Mouse (Mus musculus) embryonic facial prominence, embryonic 11.5 days (tissue): ENCODE results near the gene Prex1. TPM values are rescaled to one million over a fixed set of nuclear protein-coding genes. Genes with fewer than 3 reads are reported as not detected.

Experiments
- ATAC-seq: fragments of 200-750 bp; cut with Nextera tagmentation; replicated peaks from 2 replicates; pipeline ENCODE4 v1.8.0; 2017; ENCODE audit warnings: low read depth; ENCODE audit not compliant: insufficient number of reproducible peaks, low FRiP score, low TSS enrichment
- DNase-seq: peaks from one replicate; pipeline ENCODE4 v3.0.0-alpha.2; 2015; ENCODE audit warnings: low spot score
- H3K27ac ChIP-seq: fragments of 300-500 bp; sonication (generic); replicated peaks from 2 replicates; pipeline ENCODE4 v1.5.1; 2014; ENCODE audit warnings: mild to moderate bottlenecking, low read depth, low read length, control low read depth
- H3K27me3 ChIP-seq: fragments of 300-500 bp; sonication (generic); 2 replicates; pipeline ENCODE4 v1.6.1; 2014; ENCODE audit warnings: mild to moderate bottlenecking, low read length, moderate library complexity, mixed read lengths; ENCODE audit not compliant: control insufficient read depth, insufficient read depth
- H3K36me3 ChIP-seq: fragments of 300-500 bp; sonication (generic); replicated peaks from 2 replicates; pipeline ENCODE4 v1.6.1; 2014; ENCODE audit warnings: low read depth, mild to moderate bottlenecking, low read length, moderate library complexity, mixed read lengths; ENCODE audit not compliant: control insufficient read depth, insufficient read depth
- H3K4me1 ChIP-seq: fragments of 300-500 bp; sonication (generic); 2 replicates; pipeline ENCODE4 v1.6.1; 2014; ENCODE audit warnings: low read length, mixed read lengths; ENCODE audit not compliant: control insufficient read depth, insufficient read depth
- H3K4me2 ChIP-seq: fragments of 300-500 bp; sonication (generic); 2 replicates; pipeline ENCODE4 v1.6.1; 2014; ENCODE audit warnings: low read depth, mild to moderate bottlenecking, control low read depth, low read length, moderate library complexity
- H3K4me3 ChIP-seq: fragments of 300-500 bp; sonication (generic); 2 replicates; pipeline ENCODE4 v1.5.1; 2014; ENCODE audit warnings: low read depth, low read length, control low read depth
- H3K9ac ChIP-seq: fragments of 300-500 bp; sonication (generic); replicated peaks from 2 replicates; pipeline ENCODE4 v1.6.1; 2014; ENCODE audit warnings: mild to moderate bottlenecking, control low read depth, low read length
- H3K9me3 ChIP-seq: fragments of 300-500 bp; sonication (generic); replicated peaks from 2 replicates; pipeline ENCODE4 v1.6.1; 2016; ENCODE audit warnings: mild to moderate bottlenecking, low read length, inconsistent platforms, mixed read lengths; ENCODE audit not compliant: control insufficient read depth
- WGBS: fragments of 180-500 bp; shearing (Covaris S2); extraction: QIAGEN DNeasy Blood & Tissue Kit; methylation state at CpG from one replicate; pipeline ENCODE4 v1.1.7; 2014; 5-methylcytosine and 5-hydroxymethylcytosine counted together
- polyA plus RNA-seq: library from polyadenylated mRNA; unstranded; fragments of >200 nt; fragmentation: Nextera tagmentation; extraction: Ambion mirVana; gene quantifications from 2 replicates; pipeline ENCODE4 v1.2.1, GENCODE M21; 2014

The Prex1 gene
- polyA plus RNA-seq, 1 experiment from 2014 or later: 15.5 TPM

DNA sequence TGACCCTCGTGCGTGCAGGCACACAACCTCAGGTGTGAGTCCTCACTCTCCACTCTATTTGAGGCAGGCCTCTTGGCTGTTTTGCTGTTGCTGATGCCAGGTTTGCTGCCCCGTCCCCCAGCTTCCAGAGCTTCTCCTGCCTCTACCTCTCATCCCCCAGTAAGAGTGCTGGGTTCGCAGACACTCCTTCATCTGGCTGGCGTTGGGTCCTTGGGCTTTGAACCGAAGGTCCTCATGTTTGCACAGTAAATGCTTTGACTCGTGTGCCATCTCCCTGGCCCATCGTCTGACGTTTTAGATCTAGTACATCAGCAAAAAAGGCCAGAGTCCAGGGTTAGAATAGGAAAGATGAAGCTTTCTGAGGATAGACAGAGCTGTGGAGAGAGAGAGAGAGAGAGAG lies 43.7 kb downstream of the Prex1 start:
- Histone ChIP-seq H3K9ac (no peak overlapping the region), H3K4me3 (no peak overlapping the region), H3K27ac (no peak overlapping the region), H3K36me3 (no peaks in the 10 kb centered on the region), H3K27me3 (no peaks in the 10 kb centered on the region), H3K4me1 (peaks cover 2% of the 10 kb centered on the region; the same call in 1 of the 2 replicates), H3K9me3 (no peaks in the 10 kb centered on the region), H3K4me2 (no peak overlapping the region)
- DNase-seq: no peak
- WGBS: 88% methylated on average over 9 of the region's 9 CpGs
- ATAC-seq: no peak

DNA sequence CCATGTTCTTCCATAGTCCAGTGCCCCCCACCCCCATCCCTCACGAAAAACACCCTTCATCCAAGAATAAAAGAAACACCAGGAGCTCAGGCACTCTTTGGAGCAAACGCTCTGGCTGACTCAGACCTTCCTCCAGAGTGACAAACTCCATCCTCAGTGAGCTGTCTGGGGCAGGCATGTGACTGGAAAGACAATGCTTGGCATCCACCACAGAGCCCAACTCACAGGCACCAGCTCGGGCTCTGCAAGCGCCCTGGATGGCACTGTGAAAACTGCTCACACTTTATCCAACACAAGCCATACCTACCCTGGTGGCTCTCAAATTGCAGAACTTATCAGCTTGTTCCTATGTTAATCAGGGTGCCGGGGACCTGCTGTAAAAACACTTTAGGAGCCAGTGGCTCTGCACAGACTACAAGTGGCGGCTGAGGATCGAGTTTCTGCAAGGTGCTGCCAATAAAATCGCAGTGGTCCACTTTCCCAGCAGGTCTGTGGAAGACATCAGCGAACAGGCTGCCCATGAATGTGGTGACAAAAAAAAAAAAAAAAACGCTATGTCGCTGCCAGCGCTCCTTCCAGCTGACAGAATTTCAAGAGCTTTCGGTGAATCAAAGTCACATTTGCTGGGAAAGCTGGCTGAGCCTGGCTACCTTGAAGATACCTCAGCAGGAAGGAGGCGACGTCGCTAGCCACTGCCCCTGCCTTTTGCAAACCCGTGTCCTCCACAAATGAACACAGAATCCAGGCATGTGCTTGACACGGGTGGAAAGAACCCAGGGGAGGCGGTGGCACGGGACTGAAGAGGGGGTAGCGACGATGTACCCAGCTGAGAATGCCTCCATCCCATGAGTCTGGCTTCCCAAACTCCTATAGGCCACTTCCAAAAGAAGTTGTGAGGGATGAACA lies 45.6 kb downstream of the Prex1 start:
- Histone ChIP-seq H3K36me3 (no peaks in the 10 kb centered on the region), H3K9me3 (no peaks in the 10 kb centered on the region), H3K4me3 (no peak overlapping the region), H3K4me2 (no peak overlapping the region), H3K27ac (no peak overlapping the region), H3K9ac (no peak overlapping the region), H3K27me3 (no peaks in the 10 kb centered on the region), H3K4me1 (peaks cover 3% of the 10 kb centered on the region; the same call in 1 of the 2 replicates)
- ATAC-seq (no peak), DNase-seq (no peak)
- 42% methylated on average over 22 of the region's 22 CpGs for WGBS

DNA sequence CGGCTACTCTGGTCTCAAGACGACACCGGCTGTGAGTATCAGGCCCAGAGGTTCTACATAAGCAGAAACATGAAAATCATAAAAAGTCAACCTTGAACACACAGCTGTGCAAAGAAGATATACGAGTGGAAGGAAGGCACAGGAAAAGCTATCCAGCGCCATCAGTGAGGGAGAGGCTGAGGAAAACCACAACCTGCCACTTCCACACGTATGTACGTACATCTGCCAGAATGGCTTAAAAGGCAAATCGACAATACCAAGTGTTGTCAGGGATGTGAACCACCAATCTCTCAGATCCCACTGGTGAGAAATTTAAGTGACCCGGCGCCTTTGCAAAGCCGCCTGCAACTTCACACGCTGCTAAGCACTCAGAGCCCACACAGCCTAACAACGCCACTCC lies 47.5 kb downstream of the Prex1 start:
- WGBS: 88% methylated on average over 13 of the region's 13 CpGs
- no peak overlapping the region for H3K4me2 ChIP-seq
- H3K4me1 ChIP-seq: peaks cover 8% of the 10 kb centered on the region; the same call in 1 of the 2 replicates
- DNase-seq (no peak), ATAC-seq (no peak)
- no peaks in the 10 kb centered on the region for H3K36me3 ChIP-seq
- no peaks in the 10 kb centered on the region for H3K9me3 ChIP-seq
- no peak overlapping the region for H3K4me3 ChIP-seq
- no peak overlapping the region for H3K9ac ChIP-seq
- no peak overlapping the region for H3K27ac ChIP-seq
- no peaks in the 10 kb centered on the region for H3K27me3 ChIP-seq

DNA sequence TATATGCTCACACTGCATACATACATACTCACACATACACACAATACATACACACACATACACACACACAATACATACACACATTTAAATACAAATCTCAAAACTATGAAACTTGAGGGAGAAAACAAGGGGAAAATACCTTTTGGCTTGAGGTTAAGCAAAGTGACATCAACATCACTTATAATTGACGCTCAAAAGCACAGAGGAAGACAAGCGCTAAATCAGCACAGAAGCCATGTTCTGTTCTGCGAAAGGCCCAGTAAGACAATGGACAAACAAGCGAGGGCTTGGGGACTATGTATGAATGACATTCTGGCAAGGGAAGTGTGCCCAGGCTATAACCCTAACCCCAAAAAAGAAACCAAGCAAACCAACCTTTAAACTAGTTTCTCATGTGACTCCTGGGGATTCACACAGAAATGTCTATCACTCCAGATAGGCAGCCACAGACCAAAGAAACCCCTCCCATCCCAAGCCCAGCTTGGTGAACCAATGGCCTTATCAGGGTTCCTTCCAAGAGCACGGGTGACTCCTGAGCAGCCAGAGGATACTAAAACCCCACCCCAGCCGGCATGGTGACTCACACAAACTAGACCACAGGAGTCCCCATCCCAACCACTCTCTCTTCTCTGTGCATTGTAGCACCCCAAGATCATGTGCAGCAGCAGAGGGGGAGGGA lies 48.2 kb downstream of the Prex1 start:
- Histone ChIP-seq H3K9ac (no peak overlapping the region), H3K9me3 (no peaks in the 10 kb centered on the region), H3K36me3 (no peaks in the 10 kb centered on the region), H3K27me3 (no peaks in the 10 kb centered on the region), H3K4me1 (peaks cover 8% of the 10 kb centered on the region; the same call in 1 of the 2 replicates), H3K4me3 (no peak overlapping the region), H3K4me2 (no peak overlapping the region), H3K27ac (no peak overlapping the region)
- DNase-seq: no peak
- no peak for ATAC-seq
- 85% methylated on average over 6 of the region's 6 CpGs for WGBS

DNA sequence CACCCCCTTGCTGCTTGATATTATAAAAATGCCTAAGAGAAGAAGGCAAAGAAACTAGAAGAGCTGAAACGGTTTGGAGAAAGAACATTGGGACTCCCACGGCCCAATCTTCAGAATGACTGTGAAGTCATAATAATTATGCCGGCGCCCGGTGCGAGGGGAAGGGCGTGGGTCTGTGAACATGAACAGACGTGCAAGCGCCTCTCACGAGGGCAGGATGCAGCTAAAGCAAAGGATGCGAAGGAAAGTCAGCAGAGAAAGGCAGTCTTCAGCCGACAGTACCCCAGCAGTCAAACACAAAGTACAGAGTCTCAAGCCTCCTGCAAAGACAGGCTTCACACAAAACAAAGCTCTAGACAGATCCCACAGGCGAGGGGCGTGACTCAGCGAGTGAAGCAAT lies 49.1 kb downstream of the Prex1 start:
- Histone ChIP-seq H3K9ac (no peak overlapping the region), H3K4me2 (no peak overlapping the region), H3K4me3 (no peak overlapping the region), H3K9me3 (no peaks in the 10 kb centered on the region), H3K4me1 (peaks cover 8% of the 10 kb centered on the region; the same call in 1 of the 2 replicates), H3K27ac (no peak overlapping the region), H3K36me3 (no peaks in the 10 kb centered on the region), H3K27me3 (no peaks in the 10 kb centered on the region)
- ATAC-seq (no peak), DNase-seq (no peak)
- 85% methylated on average over 15 of the region's 15 CpGs for WGBS

DNA sequence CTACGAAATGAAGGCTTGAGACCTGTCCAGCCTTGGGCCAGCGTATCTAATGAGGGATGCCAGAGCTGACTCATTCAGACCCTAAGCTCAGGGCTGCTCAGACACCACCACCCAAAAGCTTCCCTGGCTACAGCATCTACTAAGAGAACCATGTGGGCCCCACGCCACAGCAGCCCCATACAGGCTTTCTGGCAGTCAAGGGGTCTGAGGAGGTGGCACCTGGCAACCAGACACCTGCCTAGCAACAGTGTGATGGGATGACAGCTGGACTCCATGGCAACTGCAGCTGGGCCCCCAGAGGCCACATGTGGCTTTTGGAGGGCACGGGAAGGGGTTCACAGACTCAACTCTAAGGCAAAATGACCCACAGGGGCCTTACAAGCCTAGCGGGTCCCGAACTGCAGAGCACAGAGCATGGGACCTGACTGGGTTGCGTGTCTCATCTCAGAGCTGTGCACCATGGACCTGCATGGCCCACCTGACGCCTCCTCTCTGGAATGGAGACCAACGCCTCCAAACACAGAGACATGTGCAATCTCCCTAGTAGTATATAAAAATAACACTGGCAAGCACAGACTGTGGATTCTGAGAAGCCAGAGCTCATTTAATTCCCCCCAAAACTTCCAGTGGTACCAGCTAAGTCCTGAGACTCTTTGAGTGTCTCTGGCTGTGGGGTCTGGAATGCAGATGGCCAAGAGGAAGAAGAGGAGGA lies 50.2 kb downstream of the Prex1 start:
- no peak for DNase-seq

DNA sequence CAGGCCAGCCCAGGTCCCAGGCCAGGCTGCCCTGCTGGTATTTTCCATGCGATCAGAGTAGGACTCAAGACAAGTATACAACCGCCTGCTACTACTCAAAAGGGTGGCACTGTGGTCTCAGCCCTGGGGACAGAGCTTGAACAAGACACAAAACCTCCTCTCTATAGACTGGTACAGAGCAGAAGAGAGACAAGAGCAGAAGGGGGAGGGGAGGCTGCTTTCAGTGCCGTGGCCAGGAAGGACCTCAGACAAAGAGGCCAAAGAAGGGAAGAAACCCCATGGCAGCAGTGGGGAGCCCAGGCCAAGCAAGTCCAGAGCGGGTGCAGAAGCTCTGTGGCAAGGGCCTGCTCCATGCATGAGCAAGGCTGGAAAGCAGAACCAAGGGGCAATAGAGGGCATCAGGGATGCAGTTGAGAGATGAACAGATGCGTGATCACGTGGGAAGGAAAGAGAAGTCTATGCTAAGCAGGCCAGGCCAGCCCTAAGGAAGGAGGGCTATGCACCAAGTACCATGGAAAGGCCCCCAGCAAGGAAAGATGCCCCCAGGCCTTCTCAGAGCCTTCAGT lies 51.0 kb downstream of the Prex1 start:
- no peak overlapping the region for H3K27ac ChIP-seq
- no peaks in the 10 kb centered on the region for H3K27me3 ChIP-seq
- no peak overlapping the region; the same call in 1 of the 2 replicates for H3K9ac ChIP-seq
- no peak for ATAC-seq
- no peak for DNase-seq
- H3K4me3 ChIP-seq: no peak overlapping the region
- H3K4me1 ChIP-seq: peaks cover 8% of the 10 kb centered on the region; the same call in 1 of the 2 replicates
- no peak overlapping the region for H3K4me2 ChIP-seq
- no peaks in the 10 kb centered on the region for H3K36me3 ChIP-seq
- no peaks in the 10 kb centered on the region for H3K9me3 ChIP-seq
- 58% methylated on average over 6 of the region's 6 CpGs for WGBS

More for the DNA sequence above, 50.2 kb downstream of the Prex1 start:
- no peaks in the 10 kb centered on the region for H3K36me3 ChIP-seq
- no peaks in the 10 kb centered on the region for H3K27me3 ChIP-seq
- peak overlapping the region; percentile 8; the same call in 1 of the 2 replicates for H3K4me2 ChIP-seq
- 0 out of 2 replicates have a peak, but pooled peaks have one; percentile 3 for ATAC-seq
- no peak overlapping the region for H3K27ac ChIP-seq
- no peak overlapping the region for H3K4me3 ChIP-seq
- H3K9ac ChIP-seq: no peak overlapping the region; the same call in 1 of the 2 replicates
- peaks cover 8% of the 10 kb centered on the region; the same call in 1 of the 2 replicates for H3K4me1 ChIP-seq
- 69% methylated on average over 9 of the region's 9 CpGs for WGBS
- H3K9me3 ChIP-seq: no peaks in the 10 kb centered on the region
